Mouse (Mus musculus) olfactory bulb, adult 2 months (tissue): ENCODE results near the gene Kcnh1. TPM values are rescaled to one million over a fixed set of nuclear protein-coding genes. Genes with fewer than 3 reads are reported as not detected.

Experiments used
- H3K27ac ChIP-seq: fragments of 200-500 bp; 2 replicates; pipeline ENCODE4 v1.5.1; 2012; ENCODE audit warnings: low read depth, low read length; ENCODE audit not compliant: insufficient read depth
- H3K4me1 ChIP-seq: fragments of 200-500 bp; 2 replicates; pipeline ENCODE4 v1.6.1; 2012; ENCODE audit warnings: low read length; ENCODE audit not compliant: control insufficient read depth, insufficient read depth
- H3K4me3 ChIP-seq: fragments of 200-500 bp; 2 replicates; pipeline ENCODE4 v1.5.1; 2012; ENCODE audit warnings: mild to moderate bottlenecking, low read depth, low read length, moderate library complexity; ENCODE audit not compliant: insufficient read depth
- CTCF ChIP-seq: fragments of 200-500 bp; IDR thresholded peaks from 2 replicates; pipeline ENCODE4 v1.5.1; 2012; ENCODE audit warnings: low read depth, mild to moderate bottlenecking, low read length, moderate library complexity; ENCODE audit not compliant: insufficient read depth
- POLR2A ChIP-seq: fragments of 200-500 bp; IDR thresholded peaks from 2 replicates; pipeline ENCODE4 v1.6.1; 2012; ENCODE audit warnings: mild to moderate bottlenecking, low read depth, low read length, moderate library complexity; ENCODE audit not compliant: insufficient read depth
- WGBS: fragments of 180-500 bp; shearing (Covaris S2); methylation state at CpG from one replicate; pipeline ENCODE4 v1.1.7; 2018; 5-methylcytosine and 5-hydroxymethylcytosine counted together
- polyA plus RNA-seq: library from polyadenylated mRNA; stranded (reverse); fragments of >200 nt; gene quantifications from 2 replicates; pipeline ENCODE4 v1.2.4, GENCODE M21; 2012; ENCODE audit warnings: low replicate concordance; ENCODE audit not compliant: missing spikeins, insufficient read depth, insufficient read length

Gene Kcnh1
- polyA plus RNA-seq, 1 experiment, result not detected

- no peaks in the 10 kb centered on the region for H3K4me1 ChIP-seq
- WGBS, result 86% methylated on average over 3 of the region's 3 CpGs
These were observed 56.3 kb downstream of the Kcnh1 start for GRCm38 (mm10) chr1:192246836-192247235.

DNA sequence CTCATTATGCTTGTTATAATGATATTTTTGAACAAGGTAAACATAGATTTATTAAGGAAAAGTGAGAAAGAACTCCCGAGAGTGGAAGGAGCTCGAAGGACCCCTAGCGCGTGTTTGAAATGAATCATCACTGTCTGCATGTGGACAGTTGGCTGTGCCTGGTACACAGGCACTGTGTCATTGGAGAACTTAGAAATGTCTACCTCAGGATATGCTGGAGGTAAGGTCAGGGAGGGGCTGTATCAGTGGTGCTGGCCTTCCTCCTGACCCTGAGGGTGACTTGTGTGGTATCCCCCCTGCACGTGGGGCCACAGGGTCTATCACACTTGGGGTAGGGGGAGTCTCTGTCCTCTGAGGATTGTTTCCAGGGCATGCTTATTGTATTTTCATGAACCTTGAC, 68.6 kb downstream of the Kcnh1 start:
- Histone ChIP-seq H3K4me1 (peaks cover 3% of the 10 kb centered on the region; the same call in 1 of the 2 replicates), H3K27ac (no peak overlapping the region), H3K4me3 (no peak overlapping the region)
- 92% methylated on average over 5 of the region's 5 CpGs for WGBS
- no peak for TF ChIP-seq POLR2A
- TF ChIP-seq CTCF, result no peak

More at GRCm38 (mm10) chr1:192246836-192247235, 56.3 kb downstream of the Kcnh1 start:
- Histone ChIP-seq H3K27ac (no peak overlapping the region), H3K4me3 (no peak overlapping the region)
- no peak for TF ChIP-seq POLR2A

GRCm38 (mm10) chr1:192259616-192260015, 69.0 kb downstream of the Kcnh1 start:
- H3K27ac ChIP-seq, result no peak overlapping the region
- peaks cover 3% of the 10 kb centered on the region; the same call in 1 of the 2 replicates for H3K4me1 ChIP-seq
- no peak overlapping the region for H3K4me3 ChIP-seq
- TF ChIP-seq POLR2A (no peak), CTCF (no peak)
- WGBS, result 77% methylated on average over 7 of the region's 7 CpGs

- Histone ChIP-seq H3K4me1 (peaks cover 17% of the 10 kb centered on the region), H3K27ac (peak overlapping the region; percentile 88; the same call in 1 of the 2 replicates), H3K4me3 (no peak overlapping the region)
- TF ChIP-seq CTCF, result no peak
- WGBS, result 91% methylated on average over 1 of the region's 1 CpGs
These were observed 75.1 kb downstream of the Kcnh1 start for GRCm38 (mm10) chr1:192265704-192266103.

DNA sequence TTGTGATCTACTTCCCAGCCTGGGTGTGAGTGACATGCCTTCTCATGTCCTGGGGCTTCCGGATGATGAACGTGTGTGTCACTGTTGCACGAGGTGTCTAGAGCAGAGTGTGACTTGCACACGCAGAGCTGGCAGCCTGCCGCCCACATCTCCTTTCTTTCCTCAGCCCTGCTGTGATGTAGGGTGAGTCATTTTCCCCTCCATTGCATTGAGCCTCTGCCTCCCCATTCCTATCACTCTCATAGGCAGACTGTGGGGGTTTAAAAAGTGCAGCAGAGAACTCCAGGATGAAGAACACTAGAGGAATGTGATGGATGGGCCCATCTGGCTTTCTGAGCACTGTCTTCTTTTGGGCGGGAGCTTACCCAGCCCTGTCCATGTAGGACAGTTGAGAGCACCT, 76.4 kb downstream of the Kcnh1 start:
- 39% methylated on average over 6 of the region's 6 CpGs for WGBS
- no peak overlapping the region for H3K4me3 ChIP-seq
- H3K27ac ChIP-seq, result peak overlapping the region; percentile 88
- H3K4me1 ChIP-seq, result peaks cover 17% of the 10 kb centered on the region
- TF ChIP-seq CTCF (no peak), POLR2A (no peak)

DNA sequence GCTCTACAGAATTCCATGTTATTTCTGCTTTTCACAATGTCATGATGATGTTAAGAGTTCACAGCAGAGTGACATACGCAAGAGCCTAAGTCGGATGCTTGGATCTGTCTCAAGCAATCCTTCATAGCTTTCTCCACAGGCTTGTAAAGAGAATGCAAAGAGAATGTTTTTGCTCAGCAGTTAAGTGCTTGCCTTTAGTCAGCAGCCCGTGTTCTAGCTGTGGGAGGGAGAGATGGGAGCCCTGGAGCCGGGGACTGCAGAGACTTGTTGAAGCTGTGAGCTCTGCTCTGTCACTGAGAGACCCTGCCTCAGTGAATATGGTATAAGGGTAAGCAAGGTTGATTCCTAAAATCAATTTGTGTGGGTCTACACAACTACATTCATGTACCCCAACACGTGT, 78.3 kb downstream of the Kcnh1 start:
- whole genome bisulfite sequencing, result 66% methylated on average over 5 of the region's 5 CpGs
- H3K4me1 ChIP-seq, result peaks cover 17% of the 10 kb centered on the region
- H3K27ac ChIP-seq, result no peak overlapping the region
- no peak overlapping the region for H3K4me3 ChIP-seq
- TF ChIP-seq POLR2A (no peak), CTCF (no peak)

DNA sequence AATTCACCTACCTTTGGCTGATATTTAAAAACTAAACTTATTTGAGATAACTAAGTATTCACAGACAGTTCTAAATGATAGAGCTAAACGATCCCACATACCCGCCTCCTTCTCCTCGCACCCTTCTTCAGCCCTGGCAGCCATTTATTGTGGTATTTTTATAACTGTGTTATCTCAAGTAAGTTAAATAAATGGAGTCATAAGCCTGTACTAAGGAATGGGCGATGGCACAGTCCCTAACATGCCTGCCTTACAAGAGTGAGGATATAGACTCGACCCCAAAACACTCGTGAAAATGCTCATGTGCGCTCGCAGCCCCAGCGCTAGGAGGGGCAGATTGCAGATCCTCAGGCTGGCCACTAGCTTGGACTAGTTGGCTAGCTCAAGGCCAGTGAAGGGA, 79.3 kb downstream of the Kcnh1 start:
- H3K4me1 ChIP-seq, result peaks cover 17% of the 10 kb centered on the region
- TF ChIP-seq POLR2A (no peak), CTCF (no peak)
- 65% methylated on average over 9 of the region's 9 CpGs for WGBS
- no peak overlapping the region for H3K4me3 ChIP-seq
- H3K27ac ChIP-seq, result no peak overlapping the region; the same call in 1 of the 2 replicates

DNA sequence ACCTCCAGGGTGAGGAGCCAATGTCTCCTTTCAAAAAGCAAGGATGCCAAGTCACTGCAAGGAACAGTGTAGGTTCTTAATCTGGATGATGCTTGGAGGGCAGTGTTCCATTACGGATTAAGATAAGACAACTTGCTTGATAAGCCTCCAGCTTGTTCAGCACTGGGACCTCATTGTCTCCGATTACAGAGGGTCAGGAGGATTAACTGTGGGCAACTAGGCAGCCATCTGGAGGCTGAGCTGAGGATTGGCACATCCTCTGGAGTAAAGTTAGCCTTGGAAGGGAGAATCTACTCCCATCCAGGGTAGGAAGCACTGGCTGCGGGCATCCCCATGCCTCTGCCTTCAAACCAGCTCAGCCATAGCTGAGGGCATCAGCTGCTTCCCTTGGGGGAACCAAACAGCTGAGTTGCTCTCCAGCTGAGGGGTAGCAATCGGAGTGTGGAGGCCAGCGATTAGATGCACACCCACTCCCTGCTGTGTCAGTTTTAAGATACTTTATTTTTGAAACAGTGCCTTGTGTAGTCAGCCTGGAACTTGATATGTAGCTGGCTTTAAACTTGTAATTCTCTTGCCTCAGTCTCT, 87.3 kb downstream of the Kcnh1 start:
- H3K4me3 ChIP-seq, result no peak overlapping the region
- 33% methylated on average over 5 of the region's 5 CpGs for WGBS
- peak overlapping the region; percentile 41; the same call in 1 of the 2 replicates for H3K27ac ChIP-seq
- H3K4me1 ChIP-seq, result peaks cover 19% of the 10 kb centered on the region
- TF ChIP-seq CTCF (no peak), POLR2A (no peak)

GRCm38 (mm10) chr1:192284340-192284739, 93.8 kb downstream of the Kcnh1 start:
- TF ChIP-seq CTCF (no peak), POLR2A (no peak)
- peaks cover 12% of the 10 kb centered on the region; the same call in 1 of the 2 replicates for H3K4me1 ChIP-seq
- no peak overlapping the region for H3K27ac ChIP-seq
- WGBS, result 70% methylated on average over 3 of the region's 3 CpGs
- H3K4me3 ChIP-seq, result no peak overlapping the region
